Mouse (Mus musculus): Measurements from ENCODE around the gene Sh3rf3.

The Sh3rf3 gene

DNA sequence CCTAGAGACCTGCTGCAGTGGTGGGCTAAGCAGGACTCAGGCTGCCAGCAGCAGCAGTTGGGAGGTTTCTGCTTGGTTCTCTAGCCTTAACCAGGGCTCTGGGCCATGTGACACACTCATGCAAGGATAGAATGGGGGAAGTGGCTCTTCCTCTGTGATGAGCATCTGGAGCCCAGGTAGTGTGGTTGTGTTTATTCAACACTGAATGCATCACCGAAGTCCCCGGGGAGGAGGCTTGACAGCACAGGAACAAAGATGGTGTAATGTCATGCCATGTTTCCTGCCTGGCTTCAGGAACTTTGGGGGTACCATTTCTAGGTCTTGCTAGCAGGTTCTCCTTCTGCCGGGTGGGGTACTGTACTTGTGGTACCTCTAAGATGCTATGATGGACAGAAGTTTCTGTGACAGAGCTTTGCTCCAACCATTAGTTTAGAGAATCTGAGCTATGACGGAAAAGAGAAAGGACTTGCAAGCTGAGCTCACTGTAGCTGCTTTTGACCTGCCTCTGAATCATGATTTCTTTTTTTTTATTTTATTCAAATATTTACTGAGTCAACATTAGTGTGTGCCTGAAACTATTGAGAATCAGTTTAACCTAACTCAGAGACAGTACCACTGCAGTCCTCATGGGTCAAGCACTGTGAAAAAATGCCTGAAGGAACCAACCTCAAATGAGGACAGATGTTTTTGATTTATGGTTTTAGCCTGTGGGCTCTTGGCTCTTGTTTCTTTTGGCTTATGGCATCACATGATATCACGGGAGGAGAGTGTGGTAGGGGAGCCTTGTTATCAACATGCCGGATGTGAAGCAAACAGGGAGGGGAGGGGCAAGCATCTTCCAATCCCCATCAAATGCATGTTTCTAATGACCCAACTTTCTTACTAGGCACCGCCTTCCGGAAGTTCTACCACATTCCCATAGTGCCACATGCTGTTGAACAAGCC lies 102.4 kb downstream of the Sh3rf3 start:
- H3K4me3 ChIP-seq (replicated peaks; ENCODE audit: low read length), result no peak overlapping the region
- H3K9me3 ChIP-seq (ENCODE audit: low read length), result peaks cover 5% of the 10 kb centered on the region; the same call in 1 of the 2 replicates
- no peaks in the 10 kb centered on the region for H3K36me3 ChIP-seq (ENCODE audit: insufficient read depth, low read length)
- H3K4me1 ChIP-seq (replicated peaks; ENCODE audit: low read depth, low read length), result no peaks in the 10 kb centered on the region
- no peaks in the 10 kb centered on the region for H3K27me3 ChIP-seq (ENCODE audit: insufficient read depth, low read length)
- TF ChIP-seq CTCF (conservative IDR thresholded peaks at IDR 0.05; ENCODE audit: low read length) (no peak), NANOG (IDR thresholded peaks at IDR 0.05; ENCODE audit: borderline replicate concordance, low read length) (no peak), POU5F1 (IDR thresholded peaks at IDR 0.05; ENCODE audit: borderline replicate concordance, low read length) (no peak)

DNA sequence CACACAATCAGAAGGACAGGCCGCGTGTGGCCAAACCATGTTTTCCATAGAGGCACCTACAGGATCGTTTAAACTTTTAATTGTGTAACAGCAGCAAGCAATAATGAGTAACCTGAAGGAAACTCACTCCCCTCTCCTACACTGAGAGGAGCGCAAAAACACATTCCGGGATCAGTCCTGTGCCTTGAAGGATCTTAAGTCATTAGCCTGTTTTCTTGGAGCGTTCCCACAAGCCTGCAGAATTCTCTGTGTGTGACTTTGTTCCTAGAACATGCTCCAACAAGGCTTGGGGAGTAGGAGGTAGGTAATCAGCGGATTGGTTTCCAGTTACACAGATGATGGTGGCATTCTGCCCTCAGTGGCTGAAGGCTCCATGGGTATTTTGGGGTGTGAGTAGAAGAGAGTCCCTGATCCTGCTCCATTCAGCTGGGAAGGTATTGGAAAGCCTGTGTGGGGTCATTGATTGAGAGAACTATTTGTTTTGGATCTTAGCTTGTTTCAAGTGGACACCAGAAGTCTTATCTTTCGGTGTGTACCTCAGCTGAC lies 108.6 kb downstream of the Sh3rf3 start:
- no peak overlapping the region for H3K4me3 ChIP-seq (replicated peaks; ENCODE audit: low read length)
- H3K27me3 ChIP-seq (ENCODE audit: insufficient read depth, low read length), result no peaks in the 10 kb centered on the region
- H3K36me3 ChIP-seq (ENCODE audit: insufficient read depth, low read length), result no peaks in the 10 kb centered on the region
- H3K4me1 ChIP-seq (replicated peaks; ENCODE audit: low read depth, low read length), result no peaks in the 10 kb centered on the region
- no peak for TF ChIP-seq CTCF (conservative IDR thresholded peaks at IDR 0.05; ENCODE audit: low read length)
- TF ChIP-seq POU5F1 (IDR thresholded peaks at IDR 0.05; ENCODE audit: borderline replicate concordance, low read length), result no peak
- no peak for TF ChIP-seq NANOG (IDR thresholded peaks at IDR 0.05; ENCODE audit: borderline replicate concordance, low read length)
- H3K9me3 ChIP-seq (ENCODE audit: low read length), result peaks cover 5% of the 10 kb centered on the region; the same call in 1 of the 2 replicates

DNA sequence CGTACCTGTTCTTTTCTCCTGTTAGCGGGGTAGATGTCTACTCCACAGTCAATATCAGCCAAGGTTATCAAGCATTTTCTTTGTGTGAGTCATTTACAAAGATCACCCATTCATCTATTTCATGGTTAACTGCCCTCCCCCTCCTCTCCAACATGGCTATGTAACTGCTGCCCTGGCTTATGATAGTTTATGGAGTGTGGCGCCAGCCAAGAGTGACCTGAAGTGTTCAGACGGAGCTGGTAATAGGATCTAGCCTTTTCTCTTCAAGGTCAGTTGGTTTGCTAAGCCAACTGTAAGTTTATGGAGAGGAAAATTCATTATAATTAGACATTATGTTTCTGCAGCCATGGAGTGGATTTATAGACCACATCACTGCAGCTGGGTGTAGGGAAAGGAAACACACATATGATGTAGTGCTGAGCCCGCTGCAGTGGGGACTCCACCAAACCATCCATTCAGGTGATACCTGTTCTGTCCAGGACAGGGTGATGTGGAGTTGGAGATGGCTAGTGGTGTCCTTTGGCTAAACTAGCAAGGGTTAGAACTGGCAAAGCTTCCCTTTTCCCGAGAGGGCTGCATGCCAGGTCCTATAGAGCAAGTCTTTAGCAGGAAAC lies 109.2 kb downstream of the Sh3rf3 start:
- no peaks in the 10 kb centered on the region for H3K27me3 ChIP-seq (ENCODE audit: insufficient read depth, low read length)
- no peak for TF ChIP-seq CTCF (conservative IDR thresholded peaks at IDR 0.05; ENCODE audit: low read length)
- no peak overlapping the region for H3K4me3 ChIP-seq (replicated peaks; ENCODE audit: low read length)
- H3K4me1 ChIP-seq (replicated peaks; ENCODE audit: low read depth, low read length), result no peaks in the 10 kb centered on the region
- H3K36me3 ChIP-seq (ENCODE audit: insufficient read depth, low read length), result no peaks in the 10 kb centered on the region
- H3K9me3 ChIP-seq (ENCODE audit: low read length), result 0 out of 2 replicates have a peak, but pooled peaks cover under 1% of the 10 kb centered on the region

DNA sequence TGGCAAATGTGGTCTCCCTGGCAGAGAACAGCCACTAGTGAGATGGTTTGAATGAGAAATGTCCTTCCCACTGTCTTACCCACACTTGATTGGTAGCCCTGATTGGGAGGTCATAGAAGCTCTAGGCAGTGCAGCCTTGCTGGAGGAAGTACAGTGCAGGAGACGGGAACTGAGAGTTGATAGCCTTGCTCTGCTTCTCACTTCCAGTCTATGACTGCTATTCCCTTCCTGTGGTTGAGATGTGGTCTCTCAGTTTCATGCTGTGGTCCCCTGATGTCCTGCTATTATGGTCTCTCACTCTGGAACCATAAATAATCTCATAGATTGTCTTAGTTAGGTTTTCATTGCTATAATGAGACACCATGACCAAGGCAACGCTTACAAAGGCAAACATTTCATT lies 109.8 kb downstream of the Sh3rf3 start:
- Histone ChIP-seq H3K9me3 (ENCODE audit: low read length) (no peaks in the 10 kb centered on the region), H3K4me3 (replicated peaks; ENCODE audit: low read length) (no peak overlapping the region), H3K36me3 (ENCODE audit: insufficient read depth, low read length) (no peaks in the 10 kb centered on the region), H3K27me3 (ENCODE audit: insufficient read depth, low read length) (no peaks in the 10 kb centered on the region), H3K4me1 (replicated peaks; ENCODE audit: low read depth, low read length) (no peaks in the 10 kb centered on the region)
- TF ChIP-seq CTCF (conservative IDR thresholded peaks at IDR 0.05; ENCODE audit: low read length), result no peak
- no peak for TF ChIP-seq NANOG (IDR thresholded peaks at IDR 0.05; ENCODE audit: borderline replicate concordance, low read length)
- no peak for TF ChIP-seq POU5F1 (IDR thresholded peaks at IDR 0.05; ENCODE audit: borderline replicate concordance, low read length)

DNA sequence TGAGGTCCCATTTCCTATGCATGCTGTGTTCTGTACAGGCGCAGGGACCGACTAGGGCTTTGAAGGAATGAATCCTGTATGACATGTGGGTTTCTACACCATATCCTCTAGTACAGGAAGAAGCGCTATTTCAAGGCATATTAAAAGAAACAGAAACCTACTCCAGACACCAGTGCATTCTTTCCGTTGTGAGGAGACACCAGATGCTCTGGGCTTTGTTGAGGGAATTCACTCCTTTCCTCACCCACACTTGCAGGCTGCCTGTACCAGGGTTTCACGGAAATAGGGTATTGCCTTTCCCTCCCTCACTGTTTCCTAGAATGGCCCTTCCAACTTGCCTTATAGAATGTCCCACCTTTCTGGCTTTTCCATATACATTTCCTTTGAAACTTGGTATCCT lies 113.4 kb downstream of the Sh3rf3 start:
- Histone ChIP-seq H3K4me1 (replicated peaks; ENCODE audit: low read depth, low read length) (no peaks in the 10 kb centered on the region), H3K36me3 (ENCODE audit: insufficient read depth, low read length) (no peaks in the 10 kb centered on the region), H3K27me3 (ENCODE audit: insufficient read depth, low read length) (no peaks in the 10 kb centered on the region), H3K9me3 (ENCODE audit: low read length) (no peaks in the 10 kb centered on the region), H3K4me3 (replicated peaks; ENCODE audit: low read length) (no peak overlapping the region)
- no peak for TF ChIP-seq CTCF (conservative IDR thresholded peaks at IDR 0.05; ENCODE audit: low read length)
- TF ChIP-seq NANOG (IDR thresholded peaks at IDR 0.05; ENCODE audit: borderline replicate concordance, low read length), result no peak
- TF ChIP-seq POU5F1 (IDR thresholded peaks at IDR 0.05; ENCODE audit: borderline replicate concordance, low read length), result no peak

DNA sequence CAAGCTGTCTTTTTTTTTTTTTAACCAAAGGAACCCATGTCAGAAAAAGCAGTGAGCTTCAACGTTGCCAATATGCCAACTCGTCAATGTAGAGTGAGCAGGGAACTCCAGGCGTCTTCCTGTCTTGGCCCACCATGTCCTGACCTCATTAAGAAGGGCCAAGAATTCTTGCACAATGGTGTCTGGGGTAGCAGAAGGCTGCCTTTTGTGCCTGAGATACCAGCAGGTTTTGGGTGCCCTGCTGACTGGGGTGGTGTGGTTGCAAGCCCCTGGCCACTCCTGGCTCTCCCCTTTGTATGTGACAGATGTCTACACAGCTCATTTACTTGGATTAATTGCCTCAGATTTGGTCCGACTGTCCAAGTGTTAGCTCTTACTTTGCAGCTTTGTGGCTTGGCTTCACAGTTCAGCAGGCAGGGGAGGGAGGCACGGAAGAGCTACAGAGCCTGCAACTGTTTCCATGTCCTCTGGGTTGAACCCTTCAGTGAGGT lies 115.8 kb downstream of the Sh3rf3 start:
- no peaks in the 10 kb centered on the region for H3K9me3 ChIP-seq (ENCODE audit: low read length)
- no peaks in the 10 kb centered on the region; the same call in 1 of the 2 replicates for H3K4me1 ChIP-seq (replicated peaks; ENCODE audit: low read depth, low read length)
- no peaks in the 10 kb centered on the region for H3K36me3 ChIP-seq (ENCODE audit: insufficient read depth, low read length)
- H3K4me3 ChIP-seq (replicated peaks; ENCODE audit: low read length), result no peak overlapping the region
- no peaks in the 10 kb centered on the region for H3K27me3 ChIP-seq (ENCODE audit: insufficient read depth, low read length)
- no peak for TF ChIP-seq POU5F1 (IDR thresholded peaks at IDR 0.05; ENCODE audit: borderline replicate concordance, low read length)
- no peak for TF ChIP-seq CTCF (conservative IDR thresholded peaks at IDR 0.05; ENCODE audit: low read length)
- TF ChIP-seq NANOG (IDR thresholded peaks at IDR 0.05; ENCODE audit: borderline replicate concordance, low read length), result no peak

DNA sequence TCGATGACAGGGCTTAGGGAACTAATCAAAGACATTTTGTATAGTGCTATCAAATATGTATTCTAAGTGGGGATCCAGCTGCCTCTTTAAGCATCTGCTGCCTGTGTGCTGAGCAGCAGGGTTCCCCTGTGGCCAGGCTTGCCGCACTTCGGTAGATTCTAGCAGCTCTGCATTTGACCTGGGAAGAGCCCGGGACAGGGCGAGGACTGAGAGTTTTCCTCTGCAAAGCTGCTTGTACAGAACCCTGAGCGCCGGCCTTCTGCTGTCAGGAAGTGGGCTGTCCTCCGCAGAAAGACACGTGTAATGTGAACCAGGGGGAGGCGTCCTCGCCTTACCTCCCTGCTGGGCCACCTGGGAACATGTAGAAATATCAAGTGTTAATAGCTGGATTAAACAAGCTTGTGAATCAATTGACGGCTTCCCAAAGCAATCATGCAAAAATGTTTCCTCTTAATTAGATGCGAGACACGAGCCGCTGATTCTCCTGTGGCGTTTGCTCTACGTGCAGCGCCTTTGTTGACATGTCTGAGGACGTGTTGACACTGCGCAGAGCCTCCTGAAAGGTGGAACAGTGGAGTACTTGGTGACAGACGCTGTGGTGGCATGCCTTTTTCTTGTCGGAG lies 119.1 kb downstream of the Sh3rf3 start:
- Histone ChIP-seq H3K9me3 (ENCODE audit: low read length) (no peaks in the 10 kb centered on the region), H3K4me3 (replicated peaks; ENCODE audit: low read length) (no peak overlapping the region), H3K27me3 (ENCODE audit: insufficient read depth, low read length) (no peaks in the 10 kb centered on the region), H3K4me1 (replicated peaks; ENCODE audit: low read depth, low read length) (no peaks in the 10 kb centered on the region; the same call in 1 of the 2 replicates), H3K36me3 (ENCODE audit: insufficient read depth, low read length) (no peaks in the 10 kb centered on the region)
- TF ChIP-seq POU5F1 (IDR thresholded peaks at IDR 0.05; ENCODE audit: borderline replicate concordance, low read length) (no peak), CTCF (conservative IDR thresholded peaks at IDR 0.05; ENCODE audit: low read length) (no peak), NANOG (IDR thresholded peaks at IDR 0.05; ENCODE audit: borderline replicate concordance, low read length) (no peak; the same call in 1 of the 2 replicates)

DNA sequence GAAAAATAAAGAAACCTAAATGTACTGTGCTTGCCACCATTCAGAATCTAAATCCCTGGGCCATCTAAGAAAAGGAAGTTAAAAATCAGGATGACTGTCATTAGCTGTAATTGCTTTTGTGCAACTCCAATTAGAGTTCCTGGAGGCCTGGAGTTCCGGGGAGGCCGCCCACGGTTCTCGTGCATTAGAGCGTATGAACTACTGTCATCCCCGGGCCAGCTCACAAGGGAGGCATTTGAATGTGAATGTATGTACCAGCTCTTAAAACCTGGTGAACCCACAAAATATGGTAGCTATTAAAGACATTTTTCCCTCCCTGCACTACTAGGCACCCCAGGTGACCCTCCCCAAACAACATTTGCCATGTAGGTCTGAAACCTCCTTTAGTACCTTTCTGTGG lies 122.4 kb downstream of the Sh3rf3 start:
- Histone ChIP-seq H3K4me1 (replicated peaks; ENCODE audit: low read depth, low read length) (no peaks in the 10 kb centered on the region; the same call in 1 of the 2 replicates), H3K9me3 (ENCODE audit: low read length) (no peaks in the 10 kb centered on the region), H3K4me3 (replicated peaks; ENCODE audit: low read length) (no peak overlapping the region), H3K36me3 (ENCODE audit: insufficient read depth, low read length) (no peaks in the 10 kb centered on the region), H3K27me3 (ENCODE audit: insufficient read depth, low read length) (no peaks in the 10 kb centered on the region)
- TF ChIP-seq NANOG (IDR thresholded peaks at IDR 0.05; ENCODE audit: borderline replicate concordance, low read length) (no peak), CTCF (conservative IDR thresholded peaks at IDR 0.05; ENCODE audit: low read length) (no peak), POU5F1 (IDR thresholded peaks at IDR 0.05; ENCODE audit: borderline replicate concordance, low read length) (no peak)

Data from E14TG2a.4 (cell line).